Mouse (Mus musculus) midbrain, embryonic 12.5 days (tissue): ENCODE results near the gene Ophn1. TPM values are rescaled to one million over a fixed set of nuclear protein-coding genes. Genes with fewer than 3 reads are reported as not detected.

ENCODE experiments used
- ATAC-seq: fragments of 200-750 bp; cut with Nextera tagmentation; 2 replicates; pipeline ENCODE4 v1.8.0; 2017; ENCODE audit warnings: low read depth, moderate TSS enrichment, moderate library complexity; ENCODE audit not compliant: low FRiP score
- H3K27ac ChIP-seq: fragments of 300-500 bp; sonication (generic); replicated peaks from 2 replicates; pipeline ENCODE4 v1.5.1; 2016; ENCODE audit warnings: mild to moderate bottlenecking
- H3K27me3 ChIP-seq: fragments of 300-500 bp; sonication (generic); 2 replicates; pipeline ENCODE4 v1.6.1; 2016; ENCODE audit warnings: mild to moderate bottlenecking
- H3K36me3 ChIP-seq: fragments of 300-500 bp; sonication (generic); 2 replicates; pipeline ENCODE4 v1.6.1; 2016
- H3K4me1 ChIP-seq: fragments of 300-500 bp; sonication (generic); 2 replicates; pipeline ENCODE4 v1.6.1; 2016
- H3K4me2 ChIP-seq: fragments of 300-500 bp; sonication (generic); replicated peaks from 2 replicates; pipeline ENCODE4 v1.6.1; 2016; ENCODE audit warnings: mild to moderate bottlenecking, moderate library complexity
- H3K4me3 ChIP-seq: fragments of 300-500 bp; sonication (generic); 2 replicates; pipeline ENCODE4 v1.5.1; 2016; ENCODE audit warnings: mild to moderate bottlenecking
- H3K9ac ChIP-seq: fragments of 300-500 bp; sonication (generic); replicated peaks from 2 replicates; pipeline ENCODE4 v1.6.1; 2016; ENCODE audit warnings: mild to moderate bottlenecking, moderate library complexity
- H3K9me3 ChIP-seq: fragments of 300-500 bp; sonication (generic); 2 replicates; pipeline ENCODE4 v1.6.1; 2016; ENCODE audit warnings: mild to moderate bottlenecking
- WGBS: fragments of 180-500 bp; shearing (Covaris S2); methylation state at CpG from one replicate; pipeline ENCODE4 v1.1.7; 2016; 5-methylcytosine and 5-hydroxymethylcytosine counted together
- microRNA-seq: library from miRNA; unstranded; fragments of <30 nt; microRNA quantifications from one replicate; pipeline ENCODE4, GENCODE M21; 2017
- polyA plus RNA-seq: library from polyadenylated mRNA; unstranded; fragments of >200 nt; fragmentation: Nextera tagmentation; extraction: Ambion mirVana; gene quantifications from 2 replicates; pipeline ENCODE4 v1.2.1, GENCODE M21; 2016

The Ophn1 gene
- polyA plus RNA-seq, 1 experiment from 2014 or later: 37.3 TPM

DNA sequence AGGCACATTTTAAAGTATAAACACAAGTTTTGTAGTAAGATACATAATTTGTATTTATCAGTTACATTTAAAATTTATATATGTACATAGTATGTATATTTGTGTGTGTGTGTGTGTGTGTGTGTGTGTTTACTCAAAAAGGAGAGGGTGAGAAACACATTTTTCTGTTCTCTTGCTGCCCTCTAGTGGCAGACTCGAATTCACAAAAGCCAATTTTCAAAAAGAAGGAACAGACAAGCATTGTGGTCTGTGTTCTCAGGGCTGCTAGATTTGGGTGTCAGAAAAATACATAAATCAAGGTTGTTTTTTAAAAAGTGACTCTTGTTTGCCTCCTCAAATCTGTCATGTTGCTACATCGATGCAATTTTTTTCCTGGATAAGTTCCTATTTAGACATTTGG, 272.0 kb downstream of the Ophn1 start:
- Histone ChIP-seq H3K4me3 (no peak overlapping the region), H3K36me3 (no peaks in the 10 kb centered on the region), H3K4me1 (no peaks in the 10 kb centered on the region), H3K27me3 (no peaks in the 10 kb centered on the region), H3K27ac (no peak overlapping the region), H3K4me2 (no peak overlapping the region), H3K9me3 (no peaks in the 10 kb centered on the region), H3K9ac (no peak overlapping the region)
- WGBS: 3% methylated on average over 2 of the region's 2 CpGs
- no peak for ATAC-seq

DNA sequence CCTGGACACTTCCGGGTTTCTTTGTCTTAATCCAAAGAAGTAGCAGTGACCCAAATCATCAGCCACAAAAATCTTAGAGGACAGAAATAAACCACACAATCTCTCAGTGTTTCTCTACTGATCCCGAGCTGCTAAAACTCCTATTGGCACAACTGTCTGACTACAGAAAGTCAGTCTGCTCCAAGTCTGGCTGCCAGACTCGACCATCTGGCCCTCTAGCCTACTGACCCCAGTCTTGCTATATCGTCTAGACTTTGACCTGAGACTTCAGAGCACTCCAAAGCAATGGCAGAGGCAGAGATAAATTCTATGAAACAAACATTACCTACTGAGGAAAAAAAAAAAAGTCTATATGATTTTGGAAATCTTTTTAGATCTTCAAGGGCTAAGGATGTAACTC, 273.4 kb downstream of the Ophn1 start:
- Histone ChIP-seq H3K9ac (no peak overlapping the region), H3K4me1 (no peaks in the 10 kb centered on the region), H3K4me3 (no peak overlapping the region), H3K36me3 (no peaks in the 10 kb centered on the region), H3K27ac (no peak overlapping the region), H3K9me3 (no peaks in the 10 kb centered on the region), H3K27me3 (no peaks in the 10 kb centered on the region), H3K4me2 (no peak overlapping the region)
- 68% methylated on average over 4 of the region's 4 CpGs for WGBS
- ATAC-seq: no peak

DNA sequence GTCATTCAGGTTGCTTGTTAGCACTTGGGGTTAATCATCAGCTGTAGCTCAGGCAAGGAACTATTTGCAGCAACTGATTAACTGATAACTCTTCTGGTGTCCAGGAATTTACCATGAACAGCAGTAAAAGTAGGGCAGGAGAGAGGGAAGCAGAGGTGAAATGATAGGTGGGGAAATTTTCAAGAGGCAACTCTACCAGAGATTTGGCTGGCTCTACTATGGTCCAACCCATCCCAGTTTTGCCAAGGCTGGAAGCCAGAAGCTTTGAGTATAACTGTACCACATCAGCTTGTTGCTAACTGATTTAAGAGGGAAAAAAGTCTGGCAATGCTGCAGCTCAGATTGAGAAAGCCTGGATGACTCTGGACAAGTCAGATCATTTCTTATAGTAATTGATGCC, 316.6 kb downstream of the Ophn1 start:
- Histone ChIP-seq H3K4me1 (no peaks in the 10 kb centered on the region), H3K27ac (no peak overlapping the region), H3K9me3 (no peaks in the 10 kb centered on the region), H3K4me3 (no peak overlapping the region), H3K4me2 (no peak overlapping the region), H3K9ac (no peak overlapping the region), H3K36me3 (no peaks in the 10 kb centered on the region), H3K27me3 (no peaks in the 10 kb centered on the region)
- no peak for ATAC-seq

DNA sequence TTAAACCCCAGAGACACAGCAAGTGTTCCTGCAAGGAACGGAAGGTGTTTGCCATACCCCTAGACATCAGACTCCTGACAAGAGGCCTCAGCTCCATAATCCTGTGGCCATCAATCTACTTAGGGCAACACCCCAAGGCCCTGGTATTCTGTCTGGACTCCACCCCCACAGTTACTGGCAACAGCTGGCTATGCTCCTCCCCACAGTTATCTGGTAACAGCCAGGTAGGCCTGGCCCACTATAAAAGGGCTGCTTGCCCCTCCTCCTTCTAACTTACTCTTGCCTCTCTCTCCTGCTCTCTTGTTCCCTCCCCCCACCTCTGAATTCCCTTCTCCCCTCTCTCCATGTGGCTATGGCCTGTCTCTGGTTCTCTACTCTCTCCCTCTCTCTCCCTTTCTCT, 344.4 kb downstream of the Ophn1 start:
- WGBS: 87% methylated on average over 1 of the region's 1 CpGs
- Histone ChIP-seq H3K27ac (no peak overlapping the region), H3K9me3 (no peaks in the 10 kb centered on the region), H3K4me1 (no peaks in the 10 kb centered on the region), H3K4me3 (no peak overlapping the region), H3K27me3 (no peaks in the 10 kb centered on the region), H3K9ac (no peak overlapping the region), H3K36me3 (no peaks in the 10 kb centered on the region), H3K4me2 (no peak overlapping the region)
- ATAC-seq: no peak

DNA sequence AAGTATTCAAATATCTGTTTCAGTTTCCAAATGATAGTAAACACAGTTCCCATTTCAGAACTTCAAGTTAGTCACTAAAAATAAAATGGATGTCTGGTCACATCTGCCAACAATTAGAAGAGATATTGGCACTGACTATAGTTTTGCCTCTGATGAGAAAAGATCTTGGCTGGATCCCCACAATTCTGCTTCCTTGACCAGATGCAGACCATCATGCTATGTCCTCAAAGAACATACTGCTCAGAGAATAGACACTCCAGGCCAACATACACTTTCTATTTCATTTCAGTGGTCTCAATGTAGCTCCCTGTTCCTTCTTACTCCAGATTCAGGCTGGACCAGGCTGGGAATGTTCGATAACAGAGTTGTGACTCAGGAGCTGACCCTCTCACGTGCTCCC, 375.5 kb downstream of the Ophn1 start:
- Histone ChIP-seq H3K27ac (no peak overlapping the region), H3K4me2 (no peak overlapping the region), H3K36me3 (no peaks in the 10 kb centered on the region), H3K9ac (no peak overlapping the region), H3K4me1 (no peaks in the 10 kb centered on the region), H3K4me3 (no peak overlapping the region), H3K9me3 (no peaks in the 10 kb centered on the region), H3K27me3 (no peaks in the 10 kb centered on the region)
- WGBS: 71% methylated on average over 2 of the region's 2 CpGs
- no peak for ATAC-seq

DNA sequence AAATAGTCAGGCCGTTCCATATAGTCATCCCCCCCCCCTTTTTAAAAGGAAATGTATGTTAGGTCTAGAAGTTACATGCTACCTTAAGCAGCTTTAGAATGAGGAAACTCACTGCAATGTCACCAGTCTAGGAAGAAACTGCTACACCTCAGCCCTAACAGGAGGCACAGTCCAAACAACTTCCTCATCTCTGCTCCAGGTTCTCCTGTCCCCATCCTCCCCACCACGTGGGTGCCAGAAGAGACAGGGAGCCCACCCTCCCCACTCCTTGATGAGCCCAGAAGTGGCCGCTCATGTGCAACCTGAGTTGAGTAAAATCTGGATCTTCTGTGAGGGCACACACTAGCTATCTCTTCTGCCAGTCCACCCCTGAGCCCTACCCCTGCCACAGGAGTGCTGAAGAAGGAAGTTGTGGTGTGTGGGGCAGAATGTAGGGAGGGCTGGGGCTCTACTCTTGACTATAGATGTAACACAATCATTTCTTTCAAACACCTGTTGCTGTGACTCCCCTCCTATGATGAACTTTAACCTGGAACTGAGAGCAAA, 376.4 kb downstream of the Ophn1 start:
- Histone ChIP-seq H3K9ac (no peak overlapping the region), H3K9me3 (no peaks in the 10 kb centered on the region), H3K27ac (no peak overlapping the region), H3K4me3 (no peak overlapping the region), H3K36me3 (no peaks in the 10 kb centered on the region), H3K27me3 (no peaks in the 10 kb centered on the region), H3K4me1 (no peaks in the 10 kb centered on the region), H3K4me2 (no peak overlapping the region)
- WGBS: 69% methylated on average over 3 of the region's 3 CpGs
- no peak for ATAC-seq

Small RNA genes lying within 50 kb of the gene (microRNA-seq; reads per million reads assigned to microRNA genes)
- not detected for gene Gm27554

Other genes with a start within 250 kb of the Ophn1 start
- 21.4 and 25.2 TPM in 2 replicates for gene Yipf6, start 45.3 kb upstream of the Ophn1 start, polyA plus RNA-seq
- gene Stard8, start 112.2 kb upstream of the Ophn1 start, polyA plus RNA-seq: 11.6 and 12.7 TPM in 2 replicates
- 64.2 and 69.7 TPM in 2 replicates for gene Efnb1, start 245.1 kb upstream of the Ophn1 start, polyA plus RNA-seq